ENCODE assay signal across 9 mouse cellular contexts in genomic region chr17:28691687-28692340, GRCm38 (mm10). TPM values are rescaled to one million over a fixed set of nuclear protein-coding genes. Genes with fewer than 3 reads are reported as not detected.
DNase-seq lines count a peak whose midpoint lies in the region; ATAC-seq and TF ChIP-seq lines count a peak whose summit lies in the region.
"Had no signal": no experiment of that assay in that cellular context is flagged by ENCODE, and none has a peak within 500 bp of the region (broad histone marks: within the 10 kb centered on the region; RNA-seq: fewer than 3 reads in every experiment).

No protein-coding gene starts in this region.

- DNase-seq in CH12.LX (ENCODE audit: extremely low read depth), result no peak
- peak; percentile 49 for DNase-seq in adipocyte (ENCODE audit: low spot score)
- DNase-seq in embryo, embryonic 10.5 days (ENCODE audit: low spot score), result peak; percentile 58
- DNase-seq in heart, adult 2 months, result peak; percentile 71 to 77
- peak; percentile 45 for DNase-seq in lung, postnatal 25 days (ENCODE audit: low spot score)
- DNase-seq in right cerebral cortex, postnatal 25 days, result peak; percentile 48
- DNase-seq in layer of hippocampus, adult 18-20 months (ENCODE audit: low spot score in 2 of 2), result no peak

- WGBS in heart, adult 2 months, result under 1% methylated on average over 53 of the region's 53 CpGs
- WGBS in kidney, embryonic 14.5 days, result under 1% methylated on average over 53 of the region's 53 CpGs

- peak; percentile 51 for ATAC-seq in kidney, embryonic 14.5 days (ENCODE audit: low FRiP score, low TSS enrichment)

- no peak for TF ChIP-seq POLR2A in CH12.LX (IDR thresholded peaks at IDR 0.05; ENCODE audit: low read depth, low read length)
- TF ChIP-seq POLR2A in heart, adult 2 months (IDR thresholded peaks at IDR 0.05; ENCODE audit: insufficient read depth, low read depth, low read length), result no peak

- H3K9ac ChIP-seq in CH12.LX (ENCODE audit: insufficient read depth, low read depth), result peak overlapping the region; percentile 90
- H3K9ac ChIP-seq in heart, adult 2 months (ENCODE audit: low read depth, low read length), result peak overlapping the region; percentile 97
- H3K9ac ChIP-seq in kidney, embryonic 14.5 days (ENCODE audit: low read depth, low read length), result peak overlapping the region; percentile 92

- dilution Hi-C loops in CH12.LX (cut with MboI; ENCODE audit: extremely low pct_ligation_motif_present, extremely low pct_unique_long_range_greater_than_20kb, low sequenced_read_pairs), result no loop called here

- peak overlapping the region; percentile 70; the same call in 1 of the 2 replicates for H3K4me2 ChIP-seq in CH12.LX (ENCODE audit: insufficient read depth, low read depth, poor library complexity, severe bottlenecking)
- H3K4me2 ChIP-seq in kidney, embryonic 14.5 days (replicated peaks; ENCODE audit: low read depth, low read length), result peak overlapping the region; percentile 72

- in situ Hi-C loops in CH12.LX (cut with MboI; ENCODE audit: low pct_ligation_motif_present, low pct_unique_long_range_greater_than_20kb, low sequenced_read_pairs), result loop anchor here (10.0 kb wide), 1 partner anchor 203 kb away; no protein-coding TSS in a partner anchor

- no peaks in the 10 kb centered on the region for H3K9me3 ChIP-seq in CH12.LX (replicated peaks; ENCODE audit: low read length)
- H3K9me3 ChIP-seq in kidney, embryonic 14.5 days (ENCODE audit: control insufficient read depth, low read length), result no peaks in the 10 kb centered on the region

- H3K27ac ChIP-seq in CH12.LX (ENCODE audit: insufficient read depth, low read depth), result peak overlapping the region; percentile 12
- H3K27ac ChIP-seq in heart, adult 2 months, result peak overlapping the region; percentile 94
- H3K27ac ChIP-seq in kidney, embryonic 14.5 days (ENCODE audit: low read depth, low read length), result peak overlapping the region; percentile 92

- H3K27me3 ChIP-seq in CH12.LX (replicated peaks), result no peaks in the 10 kb centered on the region
- H3K27me3 ChIP-seq in heart, adult 2 months (ENCODE audit: control insufficient read depth, insufficient read depth, low read length), result no peaks in the 10 kb centered on the region
- no peaks in the 10 kb centered on the region; the same call in 1 of the 2 replicates for H3K27me3 ChIP-seq in kidney, embryonic 14.5 days (ENCODE audit: control insufficient read depth, insufficient read depth, low read length)

- no peak for TF ChIP-seq RAD21 in CH12.LX (IDR thresholded peaks at IDR 0.05; ENCODE audit: low read depth, low read length)

- intact Hi-C loops in heart, adult 2 months (cut with DNase I), result loop anchor here (2.0 to 5.0 kb wide), 7 partner anchors 19 to 340 kb away; partner anchors contain the start of genes Brpf3, Srpk1 and Srsf3

- H3K4me1 ChIP-seq in CH12.LX (ENCODE audit: control insufficient read depth in 1 of 2, insufficient read depth in 2 of 2), result peaks cover 0 to 38% of the 10 kb centered on the region in 2 experiments; a peak in 2 of 4 replicates
- H3K4me1 ChIP-seq in heart, adult 2 months (ENCODE audit: control insufficient read depth, insufficient read depth, low read length), result peaks cover 13% of the 10 kb centered on the region
- peaks cover 18% of the 10 kb centered on the region for H3K4me1 ChIP-seq in kidney, embryonic 14.5 days (ENCODE audit: control insufficient read depth, insufficient read depth, low read length)

- no peak for TF ChIP-seq CTCF in CH12.LX (conservative IDR thresholded peaks at IDR 0.05 in 1 of 2, IDR thresholded peaks at IDR 0.05 in 1 of 2; ENCODE audit: low read depth in 2 of 2, low read length in 2 of 2)
- peak; percentile 49 for TF ChIP-seq CTCF in heart, adult 2 months (IDR thresholded peaks at IDR 0.05)

- peak overlapping the region; percentile 86 to 100 (median 99) for H3K4me3 ChIP-seq in CH12.LX (replicated peaks in 1 of 3; ENCODE audit: low read depth in 2 of 3, low read length in 2 of 3, poor library complexity in 1 of 3)
- H3K4me3 ChIP-seq in heart, adult 2 months, result peak overlapping the region; percentile 98
- H3K4me3 ChIP-seq in kidney, embryonic 14.5 days (ENCODE audit: low read length), result peak overlapping the region; percentile 78

- TF ChIP-seq EP300 in CH12.LX (IDR thresholded peaks at IDR 0.05; ENCODE audit: low read length), result no peak
- TF ChIP-seq EP300 in heart, adult 2 months (IDR thresholded peaks at IDR 0.05; ENCODE audit: insufficient read depth, low read depth, low read length), result no peak

- H3K79me2 ChIP-seq in CH12.LX (replicated peaks; ENCODE audit: control insufficient read depth, extremely low read depth, insufficient read depth, poor library complexity, severe bottlenecking), result peaks cover 23% of the 10 kb centered on the region; the same call in 1 of the 2 replicates
- H3K79me2 ChIP-seq in heart, adult 2 months (replicated peaks; ENCODE audit: control insufficient read depth, insufficient read depth, low read length), result peaks cover 5% of the 10 kb centered on the region

- H3K36me3 ChIP-seq in CH12.LX (replicated peaks in 1 of 2; ENCODE audit: control insufficient read depth in 1 of 2, insufficient read depth in 1 of 2, low read length in 1 of 2), result peaks cover 0 to 24% of the 10 kb centered on the region in 2 experiments
- H3K36me3 ChIP-seq in heart, adult 2 months (ENCODE audit: control insufficient read depth, insufficient read depth, low read length), result peaks cover 24% of the 10 kb centered on the region
- H3K36me3 ChIP-seq in kidney, embryonic 14.5 days (ENCODE audit: control insufficient read depth, insufficient read depth, low read length), result peaks cover 8% of the 10 kb centered on the region; the same call in 1 of the 2 replicates

TF ChIP-seq in CH12.LX, 34 proteins besides CTCF, POLR2A, EP300 and RAD21:
- TF ChIP-seq USF1 (IDR thresholded peaks at IDR 0.05; ENCODE audit: low read depth, low read length) (no peak), CHD2 (IDR thresholded peaks at IDR 0.05; ENCODE audit: low read length) (no peak), ZNF384 (IDR thresholded peaks at IDR 0.05; ENCODE audit: low read depth, low read length) (no peak), UBTF (IDR thresholded peaks at IDR 0.05; ENCODE audit: low read depth, low read length) (peak; percentile 46; the same call in 1 of the 2 replicates), SIN3A (IDR thresholded peaks at IDR 0.05; ENCODE audit: low read length) (0 out of 2 replicates have a peak, but pooled peaks have one; percentile 19), USF2 (conservative IDR thresholded peaks at IDR 0.05; ENCODE audit: low read depth, low read length) (no peak), BHLHE40 (IDR thresholded peaks at IDR 0.05; ENCODE audit: low read depth, low read length) (peak; percentile 56; the same call in 1 of the 2 replicates), RCOR1 (conservative IDR thresholded peaks at IDR 0.05; ENCODE audit: low read depth, low read length) (no peak), KAT2A (IDR thresholded peaks at IDR 0.05; ENCODE audit: insufficient replicate concordance, low read length) (no peak), GABPA (IDR thresholded peaks at IDR 0.05; ENCODE audit: insufficient replicate concordance, low read depth, low read length) (no peak)
TF ChIP-seq in CH12.LX: peak in this region for 3.

RNA-seq across cellular contexts. Expression of gene Mapk14, which starts 0.7 kb away (rescaled TPM):
- total RNA-seq in CH12.LX (2012; rRNA removed) (27.1 and 27.6 TPM in 2 replicates), CH12.LX (2014; rRNA removed) (21.0 and 22.6 TPM in 2 replicates)
- polyA plus RNA-seq in CH12.LX (2012; ENCODE audit: insufficient read length, low read depth), result 59.8 and 69.5 TPM in 2 replicates
- 10 to 100 TPM; 50.1 to 52.8 TPM for total RNA-seq in heart, adult 2 months (2021)
- 51.3 and 95.3 TPM in 2 replicates for polyA plus RNA-seq in heart, adult 2 months (2012; rRNA removed)
- polyA plus RNA-seq in kidney, embryonic 14.5 days (2014; fragmentation: Nextera tagmentation; extraction: Ambion mirVana), result 36.4 and 61.6 TPM in 2 replicates
- total RNA-seq in layer of hippocampus, adult 18-20 months (2021), result 10 to 100 TPM; 75.0 to 80.5 TPM

RNA-seq across cellular contexts. Expression of gene Slc26a8, which starts 1.8 kb away (rescaled TPM):
- total RNA-seq in CH12.LX (2012; rRNA removed) (not detected in 2 replicates), CH12.LX (2014; rRNA removed) (not detected in 2 replicates)
- 0.11 and 0.44 TPM in 2 replicates for polyA plus RNA-seq in CH12.LX (2012; ENCODE audit: insufficient read length, low read depth)
- total RNA-seq in heart, adult 2 months (2021), result under 1 TPM; 0.26 to 0.70 TPM
- polyA plus RNA-seq in heart, adult 2 months (2012; rRNA removed), result 0.73 and 1.3 TPM in 2 replicates
- polyA plus RNA-seq in kidney, embryonic 14.5 days (2014; fragmentation: Nextera tagmentation; extraction: Ambion mirVana), result 0.69 and 1.3 TPM in 2 replicates
- 1 to 10 TPM; 5.4 to 6.4 TPM for total RNA-seq in layer of hippocampus, adult 18-20 months (2021)
- total RNA-seq: hematopoietic stem cell, adult 5-6 weeks had no signal

RNA-seq across cellular contexts. Expression of gene AC170998.1, which starts 34.1 kb away (rescaled TPM):
- total RNA-seq in CH12.LX (2012; rRNA removed) (0.38 TPM in 1 of 2 replicates, not detected in the other), CH12.LX (2014; rRNA removed) (not detected in 2 replicates)
- 0.50 TPM in 1 of 2 replicates, not detected in the other for polyA plus RNA-seq in CH12.LX (2012; ENCODE audit: insufficient read length, low read depth)
- under 1 TPM in 1 of 2 experiments, not detected in 1; 0.52 TPM for total RNA-seq in heart, adult 2 months (2021)
- polyA plus RNA-seq in heart, adult 2 months (2012; rRNA removed), result 0.27 TPM in 1 of 2 replicates, not detected in the other
- polyA plus RNA-seq in kidney, embryonic 14.5 days (2014; fragmentation: Nextera tagmentation; extraction: Ambion mirVana), result 2.7 and 3.3 TPM in 2 replicates
- total RNA-seq in layer of hippocampus, adult 18-20 months (2021), result 1 to 10 TPM; 2.1 to 3.1 TPM

Comparison
In these comparisons a context has a peak if more than half of its experiments do, and no peak if none do; other contexts are left out.
1. DNase-seq: peak in adipocyte (single experiment), embryo, embryonic 10.5 days (single experiment), heart, adult 2 months (2 of 2), lung, postnatal 25 days (single experiment) and right cerebral cortex, postnatal 25 days (single experiment); none in CH12.LX (single experiment) and layer of hippocampus, adult 18-20 months (0 of 2).
2. H3K27ac ChIP-seq: peak in every context shown above with its lines; median percentile 94 in heart, adult 2 months; 92 in kidney, embryonic 14.5 days; 12 in CH12.LX.
3. Peak in every context shown above with its lines, with median percentiles within 50 percentile points of each other: H3K4me3 ChIP-seq and H3K9ac ChIP-seq.